Mouse (Mus musculus) colon, adult 2 months (tissue): ENCODE measurements around the gene Gm5796. TPM values are rescaled to one million over a fixed set of nuclear protein-coding genes. Genes with fewer than 3 reads are reported as not detected.

Source experiments
- polyA plus RNA-seq: library from polyadenylated mRNA; depleted of rRNA; stranded (reverse); fragments of >200 nt; gene quantifications from 2 replicates; pipeline ENCODE4 v1.2.3, GENCODE M21; 2012; rRNA removed

The Gm5796 gene
- not detected in 2 replicates for polyA plus RNA-seq

DNA sequence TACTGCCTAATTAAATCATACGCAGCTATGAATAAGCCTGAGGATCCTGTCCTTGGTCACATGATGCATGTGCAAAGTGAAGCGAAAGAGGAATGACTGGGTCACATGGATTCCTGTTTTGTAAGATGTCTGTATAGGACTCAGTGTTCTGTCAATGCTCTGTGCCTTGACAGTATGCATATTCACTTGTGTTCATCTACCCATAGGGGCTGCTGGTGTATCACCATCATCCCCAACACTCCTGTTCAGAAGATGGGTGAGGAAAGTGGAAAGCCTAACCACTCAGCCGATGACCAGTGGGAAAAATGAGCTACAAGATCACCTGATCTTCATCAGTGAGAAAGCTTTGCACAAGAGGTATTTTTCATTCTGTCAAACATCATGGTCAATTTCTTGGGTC lies at the start of gene Gm5796:
Gene Gm5796, plus strand, starts transcription at position 301 of the 400 bp plus-strand sequence.

DNA sequence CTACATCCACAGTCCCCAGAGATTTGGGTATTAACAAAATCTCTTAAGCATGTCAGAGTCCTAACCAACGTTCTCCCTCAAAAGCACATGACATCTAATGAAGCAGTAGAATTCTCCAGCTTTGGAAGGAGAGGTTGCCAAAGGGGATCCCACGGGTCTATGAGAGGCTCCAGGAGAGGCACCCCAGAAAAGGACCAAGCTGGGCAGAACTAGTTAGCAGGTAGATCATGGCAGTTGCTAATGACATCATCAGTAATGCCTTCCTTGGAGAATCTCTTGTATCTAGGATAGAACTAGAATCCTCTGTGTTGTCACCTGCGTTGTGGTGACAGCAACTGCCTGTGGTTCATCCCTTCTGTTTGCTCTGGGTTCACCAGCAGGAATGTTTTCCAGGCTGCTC lies 25.6 kb upstream of the Gm5796 start, which contains the start of gene Gm3099:
Gene Gm3099, plus strand, starts transcription at position 301 of the 400 bp plus-strand sequence.

DNA sequence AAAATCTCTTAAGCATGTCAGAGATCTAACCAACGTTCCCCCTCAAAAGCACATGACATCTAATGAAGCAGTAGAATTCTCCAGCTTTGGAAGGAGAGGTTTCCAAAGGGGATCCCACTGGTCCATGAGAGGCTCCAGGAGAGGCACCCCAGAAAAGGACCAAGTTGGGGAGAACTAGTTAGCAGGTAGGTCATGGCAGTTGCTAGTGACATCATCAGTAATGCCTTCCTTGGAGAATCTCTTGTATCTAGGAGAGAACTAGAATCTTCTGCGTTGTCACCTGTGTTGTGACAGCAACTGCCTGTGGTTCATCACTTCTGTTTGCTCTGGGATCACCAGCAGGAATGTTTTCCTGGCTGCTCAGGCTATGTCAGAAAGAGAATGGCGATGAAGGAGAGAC lies 60.1 kb downstream of the Gm5796 start, which contains the start of gene Gm3115:
Gene Gm3115, plus strand, starts transcription at position 301 of the 400 bp plus-strand sequence.

Other genes starting within 250 kb of the Gm5796 start
- 0.06 TPM in 1 of 2 replicates, not detected in the other for gene Gm3002, start 213.9 kb upstream of the Gm5796 start, polyA plus RNA-seq
- not detected in 2 replicates for gene Gm3033, start 177.7 kb upstream of the Gm5796 start, polyA plus RNA-seq
- not detected in 2 replicates for gene Gm2916, start 139.8 kb upstream of the Gm5796 start, polyA plus RNA-seq
- gene Gm3029, start 92.2 kb upstream of the Gm5796 start, polyA plus RNA-seq = not detected in 2 replicates
- 0.20 TPM in 1 of 2 replicates, not detected in the other for gene Gm3095, start 60.4 kb upstream of the Gm5796 start, polyA plus RNA-seq
- not detected in 2 replicates for gene Gm3099, start 25.5 kb upstream of the Gm5796 start, polyA plus RNA-seq
- not detected in 2 replicates for gene Gm3115, start 60.2 kb downstream of the Gm5796 start, polyA plus RNA-seq
- gene Gm8108, start 86.6 kb downstream of the Gm5796 start, polyA plus RNA-seq = 0.22 TPM in 1 of 2 replicates, not detected in the other
- not detected in 2 replicates for gene Gm3127, start 141.1 kb downstream of the Gm5796 start, polyA plus RNA-seq
- gene Gm2974, start 158.6 kb downstream of the Gm5796 start, polyA plus RNA-seq = 0.21 TPM in 1 of 2 replicates, not detected in the other
- gene Gm3138, start 225.7 kb downstream of the Gm5796 start, polyA plus RNA-seq = not detected in 2 replicates